Mouse (Mus musculus): ENCODE results near the gene Ltbp1.
A peak's percentile ranks its signal among the peaks of the same experiment; 100 is the strongest.
"Not testable (repeated sequence)": the region's sequence is repeated elsewhere in the genome, so short reads cannot be mapped to it uniquely, and the experiment has no call there.

Ltbp1 gene

DNA sequence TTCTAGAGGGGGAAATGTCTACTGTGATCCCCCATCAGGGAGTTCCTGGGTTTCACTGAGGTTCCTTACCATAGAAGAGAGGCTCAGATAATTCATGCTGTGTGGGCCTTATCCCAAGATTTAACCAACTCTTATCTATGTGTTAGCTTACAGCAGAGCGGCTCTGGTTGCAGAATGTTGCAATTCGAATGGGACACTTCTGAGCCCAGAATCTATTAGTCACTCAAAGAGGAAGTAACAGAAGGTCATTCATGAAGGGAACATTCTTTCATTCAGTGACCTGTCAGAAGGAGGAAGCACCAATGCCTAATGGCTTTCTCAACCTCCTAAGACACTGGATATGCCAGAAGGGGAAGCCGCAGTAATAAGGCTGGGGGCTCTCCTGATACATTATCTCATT, 114.1 kb downstream of the Ltbp1 start:
- DNase-seq = no peak

DNA sequence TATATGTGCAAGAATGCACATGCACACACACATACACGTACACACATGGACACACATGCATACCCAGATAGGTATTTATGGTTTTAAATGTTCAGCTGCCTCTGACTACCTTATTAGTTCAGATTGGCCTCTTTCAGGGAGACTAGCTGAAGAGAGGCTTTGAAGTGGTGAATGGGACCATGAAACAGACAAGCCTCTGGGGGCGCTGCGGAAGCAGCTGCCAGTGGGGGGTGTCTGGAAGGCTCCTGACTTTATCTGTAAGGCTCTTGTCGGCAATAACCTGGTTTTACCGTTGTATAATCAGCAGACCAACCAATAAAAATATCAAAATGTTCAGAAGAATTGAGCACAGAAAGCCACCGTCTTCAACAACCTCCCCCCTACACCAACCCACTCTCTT, 114.7 kb downstream of the Ltbp1 start:
- DNase-seq = peak; percentile 45

DNA sequence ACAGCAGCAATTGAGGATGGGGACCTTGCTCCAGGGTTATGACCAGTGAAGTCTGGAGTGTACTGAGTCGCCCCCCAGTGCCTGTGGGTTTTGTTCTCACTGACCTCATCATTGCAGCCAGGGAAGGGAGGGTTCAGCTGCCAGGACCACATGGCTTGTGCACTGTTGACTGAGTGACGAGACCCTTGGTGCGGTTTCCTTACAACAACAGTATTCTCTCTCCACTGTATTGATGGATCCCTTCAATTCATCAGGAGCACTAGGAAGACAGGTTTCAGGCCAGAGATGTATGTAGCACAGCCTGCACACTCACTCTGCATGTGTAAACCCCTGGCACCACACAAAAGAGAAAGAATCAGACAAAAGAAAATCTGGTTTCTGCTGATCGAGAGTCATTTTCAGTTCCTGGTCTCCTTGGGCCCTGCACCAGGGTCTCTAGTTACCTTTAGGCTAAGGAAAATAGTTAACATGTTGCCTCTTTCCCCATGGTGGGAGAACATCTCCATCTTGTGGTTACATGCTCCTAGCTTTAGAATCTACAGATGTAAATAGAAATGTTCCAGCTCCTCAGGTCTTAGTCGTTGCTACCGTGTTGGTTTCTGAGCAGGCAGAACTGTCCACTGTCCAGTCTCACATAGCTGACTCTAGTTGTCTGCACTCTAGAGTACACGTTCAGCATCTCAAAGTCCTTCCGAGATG, 117.4 kb downstream of the Ltbp1 start:
- DNase-seq = no peak

DNA sequence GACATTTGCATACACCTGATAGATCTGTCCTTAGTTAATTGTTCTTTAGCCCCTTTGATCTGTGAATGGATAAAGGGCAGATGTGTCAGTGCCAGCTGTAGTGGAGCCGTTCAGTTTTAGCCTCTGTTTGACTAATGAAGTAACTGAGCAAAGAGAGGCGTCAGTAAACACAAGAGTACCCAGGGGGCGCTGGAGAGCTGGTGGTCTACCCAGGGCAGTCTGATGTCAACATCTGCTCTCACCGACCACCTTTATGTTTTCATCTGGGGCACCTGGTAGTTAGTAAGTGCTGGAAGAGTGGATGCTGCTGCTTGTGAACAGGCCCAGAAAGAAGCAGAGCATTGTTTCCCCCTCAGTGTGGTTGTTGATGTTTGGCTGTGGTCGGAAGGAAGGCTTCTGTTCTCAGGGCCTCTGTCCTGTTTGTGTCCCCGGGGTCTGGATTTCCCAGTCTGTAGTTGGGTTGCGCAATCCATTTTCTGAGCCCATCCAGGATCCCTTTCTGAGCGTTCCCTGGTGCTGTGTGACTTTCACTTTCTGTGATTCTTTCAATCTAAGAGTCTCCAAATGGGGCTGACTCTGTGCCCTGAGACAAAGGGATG, 123.1 kb downstream of the Ltbp1 start:
- no peak for DNase-seq

DNA sequence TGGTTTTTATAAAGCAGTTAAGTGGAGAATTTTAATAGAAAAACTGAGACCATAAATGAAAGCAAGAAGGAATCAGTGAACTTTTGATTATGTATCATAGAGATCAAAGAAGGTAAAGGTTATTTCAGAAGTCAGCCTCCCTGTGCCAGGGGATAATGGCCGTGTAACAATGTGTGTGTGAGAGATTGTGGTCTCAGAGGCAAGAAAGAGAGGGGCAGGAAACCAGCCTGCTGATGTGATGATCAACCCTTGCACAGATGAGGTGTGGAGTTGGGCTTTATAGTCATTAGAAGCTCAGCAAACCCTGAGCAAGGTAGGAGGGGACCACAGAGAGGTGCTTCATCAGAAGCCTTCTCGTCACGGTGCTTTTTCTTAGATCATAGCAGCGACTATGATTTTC, 128.6 kb downstream of the Ltbp1 start:
- no peak for DNase-seq

DNA sequence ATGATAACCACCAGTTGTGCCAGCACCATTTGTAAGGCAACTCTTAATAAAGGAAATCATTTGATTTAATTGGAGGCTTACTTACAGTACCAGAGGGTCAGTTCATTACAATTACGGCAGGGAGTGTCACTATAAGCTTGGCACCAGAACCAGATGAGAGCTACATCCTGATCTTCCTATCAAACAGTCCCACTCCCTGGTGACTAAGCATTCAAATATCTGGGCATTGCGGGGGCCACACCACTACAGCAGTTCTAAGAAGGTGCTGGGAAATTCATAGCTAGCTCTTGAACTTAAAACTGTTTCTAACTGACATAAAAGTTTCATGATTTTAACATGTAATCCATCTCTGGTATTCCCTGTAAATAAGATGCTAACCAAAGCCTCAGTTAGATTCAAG, 134.4 kb downstream of the Ltbp1 start:
- DNase-seq = no peak

DNA sequence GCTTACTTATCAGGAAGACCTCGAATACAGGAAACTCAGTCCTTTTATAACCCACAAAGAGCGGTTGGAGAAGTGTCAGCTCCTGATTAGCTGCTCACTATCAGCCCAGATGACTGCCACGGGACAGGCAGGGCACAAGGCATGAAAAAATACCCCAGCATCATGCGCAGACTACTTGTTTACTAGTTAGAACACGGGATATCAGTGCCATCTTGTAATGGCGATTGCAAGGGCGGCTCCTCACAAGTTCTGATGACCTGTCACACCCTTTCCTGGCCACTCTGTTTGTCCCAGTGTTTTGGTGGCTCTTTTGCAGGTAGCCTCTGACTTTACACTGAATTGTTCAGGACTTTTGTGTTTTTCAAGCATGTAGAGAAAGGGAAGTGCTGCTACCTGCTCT, 137.5 kb downstream of the Ltbp1 start:
- DNase-seq = not testable (repeated sequence)

DNA sequence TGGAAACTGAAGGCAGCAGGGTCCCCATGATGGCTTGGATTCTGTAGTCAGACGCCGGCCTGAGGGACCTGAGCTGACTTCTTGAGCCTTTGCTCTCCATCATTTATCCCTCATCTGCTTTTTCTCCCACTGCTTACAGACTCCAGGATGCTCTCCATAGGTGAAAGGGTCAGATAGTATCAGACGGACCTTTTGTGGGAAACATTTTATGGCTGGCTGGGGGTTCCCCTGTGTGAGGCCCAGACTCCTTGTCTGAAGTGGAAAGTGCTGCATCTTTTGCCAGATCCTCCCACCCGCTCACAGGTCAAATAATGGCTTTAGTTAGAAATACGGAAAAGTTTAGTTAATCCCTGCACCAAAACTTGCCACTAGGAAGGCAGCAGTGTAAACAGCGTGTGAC, 138.6 kb downstream of the Ltbp1 start:
- DNase-seq = no peak

DNA sequence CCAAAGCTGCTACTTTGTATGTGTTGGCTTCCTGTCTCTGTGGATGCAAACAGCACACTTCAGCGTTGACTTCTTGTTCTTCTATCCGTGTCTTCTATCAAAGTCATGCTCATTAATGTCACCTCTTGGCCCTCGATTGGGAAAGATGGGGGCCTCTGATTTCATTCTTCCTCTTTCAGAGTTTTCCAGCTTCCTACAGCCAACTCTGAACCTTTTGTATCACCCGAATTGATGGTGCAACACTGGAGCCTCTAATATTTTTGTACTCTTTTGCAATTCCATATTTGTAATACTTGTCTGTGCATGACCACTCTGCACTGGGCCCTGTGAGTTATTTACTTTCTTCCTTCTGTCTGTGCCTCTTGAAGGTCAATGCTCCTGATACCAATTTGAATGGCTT, 141.8 kb downstream of the Ltbp1 start:
- no peak for DNase-seq

DNA sequence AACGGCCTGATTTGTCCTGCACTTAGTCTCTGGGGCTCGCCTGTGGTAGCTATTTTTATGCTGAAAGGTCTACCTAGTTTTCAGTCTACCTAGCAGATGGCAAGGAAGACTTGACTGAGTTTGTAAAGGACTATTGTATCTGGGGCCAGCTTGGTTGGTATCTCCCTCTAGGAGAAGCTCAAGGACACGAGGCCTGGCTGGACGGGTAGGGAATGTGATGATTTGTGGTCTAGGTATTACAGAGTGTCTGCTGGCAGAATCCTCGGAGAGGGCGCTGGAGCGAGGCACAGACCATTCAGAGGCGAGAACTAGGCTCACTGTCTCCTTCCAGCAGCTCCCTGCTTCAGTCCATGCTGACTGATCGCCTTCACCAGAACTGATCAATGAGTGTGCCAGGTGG, 146.4 kb downstream of the Ltbp1 start:
- no peak for DNase-seq

DNA sequence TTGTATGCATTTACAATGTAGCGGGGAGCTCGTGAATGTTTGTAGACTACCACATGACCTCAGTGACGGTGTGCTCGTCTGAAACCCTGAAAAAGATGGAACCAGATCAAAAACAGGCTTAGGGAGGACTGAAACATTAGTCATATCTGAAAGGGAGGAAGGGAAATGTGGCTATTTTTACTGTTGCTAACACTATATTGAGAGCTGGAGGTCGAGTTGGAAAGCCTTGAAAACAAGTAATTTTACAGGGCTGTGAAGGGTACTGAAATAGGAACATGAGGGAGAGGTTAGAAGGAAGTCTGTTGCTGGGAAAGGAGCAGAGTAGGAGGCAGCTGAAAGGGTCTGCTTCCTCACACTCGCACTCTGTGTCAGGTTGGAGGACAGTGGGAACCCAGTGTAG, 147.7 kb downstream of the Ltbp1 start:
- DNase-seq = no peak

DNA sequence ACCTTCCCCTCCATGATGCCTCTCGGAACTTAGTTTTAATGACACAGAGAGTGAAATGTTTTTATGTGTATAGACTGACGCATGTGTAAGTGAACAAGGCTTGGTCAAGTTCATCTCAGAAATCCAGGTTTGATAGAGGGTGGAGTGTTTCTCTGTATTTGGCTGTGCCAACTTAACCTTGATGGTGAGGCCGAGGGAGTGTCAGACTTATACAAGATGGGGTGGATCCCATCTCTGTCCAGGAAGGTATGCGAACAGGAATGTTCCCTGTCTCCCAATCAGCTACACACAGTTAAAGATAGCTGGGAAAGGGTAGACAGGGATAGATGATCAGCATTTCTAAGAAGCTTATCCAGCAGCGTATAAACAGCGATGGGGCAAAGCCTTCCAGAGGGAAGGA, 153.0 kb downstream of the Ltbp1 start:
- DNase-seq = no peak

DNA sequence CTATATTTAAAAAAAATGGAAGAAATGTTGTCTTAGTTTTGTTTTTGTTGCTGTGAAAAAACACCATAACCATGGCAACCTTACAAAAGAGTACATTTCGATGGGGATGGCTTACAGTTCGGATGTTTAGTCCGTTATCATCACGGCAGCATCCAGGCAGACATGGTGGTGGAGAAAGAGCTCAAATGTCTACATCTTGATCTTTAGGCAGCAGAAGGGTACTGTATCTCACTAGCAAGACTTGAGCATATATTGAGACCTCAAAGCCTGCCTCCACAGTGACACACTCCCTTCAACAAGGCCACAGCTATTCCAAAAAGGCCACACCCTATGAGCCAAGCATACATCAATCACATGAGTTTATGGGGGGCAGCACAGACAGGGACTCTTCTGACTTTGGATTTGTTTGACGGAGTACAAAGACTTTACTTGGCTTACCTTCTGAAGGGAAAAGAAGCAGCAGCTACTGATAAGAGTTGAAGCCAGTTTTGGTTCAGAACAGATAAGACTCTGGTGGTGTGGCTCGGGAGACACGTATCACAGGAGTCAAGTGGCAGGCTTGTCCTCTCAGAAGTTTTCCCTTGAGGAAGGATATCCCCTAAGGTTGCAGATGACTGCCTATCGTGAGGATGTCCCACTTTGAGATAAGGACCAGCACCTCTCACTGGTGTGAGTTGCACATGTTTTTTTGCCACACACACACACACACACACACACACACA, 153.9 kb downstream of the Ltbp1 start:
- no peak for DNase-seq

DNA sequence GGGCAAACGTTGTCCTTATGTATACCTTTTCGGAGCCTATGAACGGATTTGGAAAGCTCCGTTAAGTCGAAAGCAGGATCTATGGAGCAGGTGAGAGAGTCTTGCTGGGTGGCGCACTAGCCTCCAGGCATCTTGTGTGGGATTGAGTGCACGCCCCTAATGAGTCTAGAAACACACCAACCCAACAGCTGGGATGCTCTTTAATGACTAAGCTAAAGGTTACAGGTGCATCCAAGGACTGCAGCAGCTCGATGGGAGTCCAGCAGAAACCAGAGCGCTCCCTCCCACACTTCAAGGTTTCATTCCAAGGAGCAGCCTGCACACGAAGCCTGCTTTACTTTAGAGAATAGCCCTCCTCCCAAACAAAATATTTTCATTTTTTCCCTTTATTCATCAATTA, 155.7 kb downstream of the Ltbp1 start:
- DNase-seq = no peak

DNA sequence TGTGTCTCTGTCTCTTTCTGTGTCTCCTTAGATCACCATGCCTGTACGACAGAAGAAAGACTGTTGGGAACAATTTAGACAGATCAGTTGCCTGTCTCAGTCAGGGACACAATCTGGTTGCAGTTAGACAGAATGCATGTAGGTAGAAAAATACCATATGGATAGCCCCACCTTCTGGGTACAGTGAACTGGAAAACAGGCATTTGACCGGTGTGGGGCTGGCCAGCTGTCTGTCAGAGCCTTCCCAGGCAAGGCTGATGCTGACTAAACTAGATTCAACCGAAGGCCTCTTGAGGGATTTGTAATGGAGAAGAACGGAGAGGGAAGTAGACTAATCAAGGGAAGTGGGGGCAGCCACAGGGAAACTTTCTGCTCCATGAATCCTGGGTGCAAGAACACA, 156.6 kb downstream of the Ltbp1 start:
- DNase-seq = no peak

DNA sequence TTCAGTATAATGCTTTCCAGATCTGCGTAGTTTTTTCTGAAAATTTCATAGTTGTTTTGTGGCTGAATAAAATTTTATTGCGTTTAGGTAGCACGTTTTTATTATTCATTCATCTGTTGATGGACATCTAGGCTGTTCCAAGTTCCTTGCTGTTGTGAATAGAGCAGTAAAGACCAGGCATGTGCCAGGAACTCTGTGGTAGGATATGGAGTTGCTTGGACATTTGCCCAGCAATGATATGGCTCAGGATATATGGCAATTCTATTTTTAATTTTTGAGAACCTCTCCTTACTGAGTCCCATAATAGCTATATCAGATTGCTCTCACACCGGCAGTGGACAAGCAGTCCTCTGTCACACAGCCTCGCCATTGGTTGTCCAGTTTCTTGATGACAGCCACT, 159.2 kb downstream of the Ltbp1 start:
- no peak for DNase-seq

DNA sequence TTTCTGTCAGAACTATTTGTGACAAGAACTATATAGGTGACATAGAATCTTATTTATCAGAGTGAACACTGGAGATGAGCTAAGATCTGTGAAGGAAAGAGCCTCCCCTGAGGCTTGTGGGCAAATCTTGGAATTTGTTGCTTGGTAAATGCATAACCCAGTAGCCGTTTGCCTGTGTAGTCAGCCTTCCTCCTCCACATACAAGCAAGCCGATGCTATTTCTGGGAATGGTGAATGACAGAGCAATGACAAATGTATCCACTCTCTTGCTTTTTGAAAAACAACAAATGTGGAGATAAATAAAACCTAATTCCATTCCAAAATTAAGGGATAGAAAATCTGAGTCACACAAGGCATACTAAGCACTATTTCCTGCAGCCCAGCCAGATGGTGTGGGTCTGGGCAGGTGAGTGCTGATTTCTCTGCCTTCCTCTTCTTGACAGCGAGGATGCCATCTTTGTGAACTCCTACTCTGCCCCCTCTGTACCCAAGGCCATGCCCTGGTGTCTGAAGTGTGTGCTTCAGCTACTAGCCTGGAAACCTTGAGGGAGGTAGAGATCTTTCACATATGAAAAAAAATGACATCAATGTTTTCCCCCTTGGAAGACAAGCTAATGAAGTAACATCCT, 163.3 kb downstream of the Ltbp1 start:
- no peak for DNase-seq

DNA sequence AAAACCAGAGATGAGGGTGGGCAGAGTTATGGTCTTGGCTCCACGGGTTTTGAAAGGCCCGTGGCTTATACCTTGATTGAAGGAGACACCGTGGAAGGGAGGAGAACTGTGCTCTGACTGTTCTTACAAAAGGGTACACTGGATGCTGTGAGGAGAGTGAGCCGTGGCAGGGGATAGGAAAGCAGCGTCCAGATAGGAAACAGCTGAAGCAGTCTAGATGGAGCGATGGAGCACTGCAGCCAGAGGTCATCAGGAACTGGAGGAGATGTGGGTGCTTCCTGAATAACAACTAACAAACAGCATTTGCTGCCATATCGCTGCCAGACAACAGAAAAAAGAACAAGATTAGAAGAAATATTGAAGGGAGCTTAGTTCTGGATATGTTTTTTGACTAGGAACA, 166.3 kb downstream of the Ltbp1 start:
- DNase-seq = no peak

DNA sequence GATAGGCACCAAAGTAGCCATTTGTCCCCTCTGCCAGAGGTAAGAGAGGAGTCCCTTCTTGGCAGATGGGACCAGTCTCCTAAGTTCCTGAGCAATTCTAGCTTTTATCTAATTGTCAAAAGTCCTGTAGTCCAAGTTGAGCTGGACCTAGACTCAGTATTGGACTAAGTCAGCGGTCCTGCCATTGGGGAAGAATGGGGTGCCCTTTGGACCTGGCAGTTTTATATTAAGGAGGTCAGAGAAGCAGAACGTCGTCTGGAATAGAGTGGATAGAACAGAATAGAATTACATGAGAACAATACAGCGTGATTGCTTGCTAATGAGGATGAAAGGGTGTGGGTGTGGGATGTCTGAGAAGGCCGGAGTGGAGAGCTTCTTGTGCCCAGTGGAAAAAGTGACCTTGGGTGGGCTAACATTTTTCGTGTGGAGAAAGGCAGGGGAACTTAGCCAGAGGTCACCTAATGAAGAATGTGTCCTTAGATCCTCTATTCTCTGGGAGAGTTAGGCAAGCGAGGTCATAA, 167.4 kb downstream of the Ltbp1 start:
- no peak for DNase-seq

DNA sequence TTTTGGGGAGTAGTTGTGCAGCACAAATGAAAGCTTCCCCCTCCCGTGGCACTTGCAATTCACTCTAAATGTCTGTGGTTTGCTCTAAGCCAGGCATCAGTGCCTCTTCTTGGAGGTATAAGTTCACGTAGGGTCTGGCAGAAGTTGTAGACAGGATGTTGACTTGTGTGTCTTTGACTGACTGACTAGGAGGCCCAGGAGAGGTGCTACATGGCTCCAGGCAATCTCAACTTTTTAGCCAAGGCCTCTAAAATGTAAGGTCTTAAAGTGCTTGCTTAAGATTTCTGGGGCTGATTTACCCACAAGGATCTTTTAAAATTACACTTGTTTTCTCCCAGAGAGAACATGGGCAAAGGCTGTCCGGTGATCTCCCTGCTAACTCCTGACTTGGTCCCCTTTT, 169.1 kb downstream of the Ltbp1 start:
- no peak for DNase-seq

DNA sequence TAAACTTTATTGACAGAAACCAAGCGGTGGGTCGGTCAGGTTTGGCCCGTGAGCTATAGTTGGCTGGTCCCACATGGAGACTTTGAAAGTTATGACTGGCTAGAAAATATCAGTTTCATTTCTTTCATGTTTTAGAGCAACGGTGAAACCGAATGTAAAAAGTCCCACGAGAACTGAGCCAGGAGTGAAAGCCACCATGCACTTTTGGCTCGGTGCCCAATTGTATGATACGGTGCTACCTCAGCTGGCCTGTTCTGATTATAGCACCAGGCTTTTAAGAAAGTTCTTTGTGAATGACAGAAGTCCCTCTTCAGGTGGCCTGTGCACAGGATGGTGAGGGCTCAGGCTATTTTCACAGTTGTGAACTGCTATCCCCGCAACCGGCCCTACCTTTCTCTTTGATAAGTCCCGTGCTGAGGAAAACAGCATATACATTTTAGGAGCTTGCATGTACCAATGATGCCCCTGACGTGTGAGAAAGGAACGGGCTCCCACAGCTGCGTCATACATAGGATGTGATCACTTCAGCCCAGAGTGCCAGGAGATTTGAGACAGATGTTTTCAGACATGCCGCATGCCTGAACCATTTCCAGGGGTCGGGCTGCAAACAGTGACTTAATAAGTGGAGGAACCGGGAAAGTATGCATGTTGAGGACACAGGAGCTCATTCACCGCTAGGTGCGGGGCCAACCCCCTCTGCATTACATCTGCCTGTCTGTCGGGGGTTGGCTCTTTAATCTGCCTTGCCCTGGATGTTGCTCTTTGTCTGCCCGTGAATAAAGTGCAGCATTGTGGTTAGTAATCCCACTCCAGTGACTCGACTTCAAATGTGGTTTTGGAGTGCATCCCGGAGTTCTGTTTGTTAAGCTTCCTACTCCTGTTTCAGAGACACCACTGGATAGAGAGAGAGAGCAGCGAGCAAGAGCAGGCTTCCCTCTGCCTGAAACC, 172.8 kb downstream of the Ltbp1 start:
- peak; percentile 47 for DNase-seq

DNA sequence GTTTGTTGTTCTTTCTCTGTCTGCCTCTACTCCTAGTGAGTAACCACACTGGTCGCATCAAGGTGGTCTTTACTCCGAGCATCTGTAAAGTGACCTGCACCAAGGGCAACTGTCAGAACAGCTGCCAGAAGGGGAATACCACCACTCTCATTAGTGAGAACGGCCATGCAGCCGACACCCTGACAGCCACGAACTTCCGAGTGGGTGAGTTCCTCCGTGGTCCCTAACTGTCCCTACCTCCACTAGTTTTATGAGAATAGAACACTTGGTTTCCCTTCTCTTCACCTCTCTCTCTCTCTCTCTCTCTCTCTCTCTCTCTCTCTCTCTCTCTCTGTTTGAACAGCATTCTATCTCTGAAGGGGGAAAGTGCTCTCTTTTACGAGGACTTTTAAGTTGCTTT, 173.6 kb downstream of the Ltbp1 start:
- no peak for DNase-seq

DNA sequence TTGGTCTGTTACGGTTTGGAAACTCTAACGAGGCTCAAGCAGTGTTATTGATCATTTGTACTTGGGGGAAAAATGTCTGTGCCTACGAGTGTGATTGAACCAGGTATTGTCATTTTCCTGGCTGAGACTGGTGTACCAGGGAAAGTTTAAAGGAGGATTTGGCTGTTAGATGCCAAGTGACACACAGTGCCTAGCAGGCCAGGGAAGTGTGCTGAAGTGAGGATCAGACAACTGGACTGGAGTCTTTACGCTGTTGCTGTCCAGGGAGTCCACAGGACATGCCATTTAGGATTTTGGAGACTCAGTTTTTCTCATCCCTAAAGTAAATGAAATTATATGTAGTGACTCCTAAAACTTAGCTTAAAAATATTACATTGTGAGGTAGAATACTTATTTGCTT, 174.9 kb downstream of the Ltbp1 start:
- DNase-seq = no peak

Measured in retina, postnatal 1 day (tissue).